Mouse (Mus musculus): Measurements from ENCODE around the gene BC048562.

The BC048562 gene

DNA sequence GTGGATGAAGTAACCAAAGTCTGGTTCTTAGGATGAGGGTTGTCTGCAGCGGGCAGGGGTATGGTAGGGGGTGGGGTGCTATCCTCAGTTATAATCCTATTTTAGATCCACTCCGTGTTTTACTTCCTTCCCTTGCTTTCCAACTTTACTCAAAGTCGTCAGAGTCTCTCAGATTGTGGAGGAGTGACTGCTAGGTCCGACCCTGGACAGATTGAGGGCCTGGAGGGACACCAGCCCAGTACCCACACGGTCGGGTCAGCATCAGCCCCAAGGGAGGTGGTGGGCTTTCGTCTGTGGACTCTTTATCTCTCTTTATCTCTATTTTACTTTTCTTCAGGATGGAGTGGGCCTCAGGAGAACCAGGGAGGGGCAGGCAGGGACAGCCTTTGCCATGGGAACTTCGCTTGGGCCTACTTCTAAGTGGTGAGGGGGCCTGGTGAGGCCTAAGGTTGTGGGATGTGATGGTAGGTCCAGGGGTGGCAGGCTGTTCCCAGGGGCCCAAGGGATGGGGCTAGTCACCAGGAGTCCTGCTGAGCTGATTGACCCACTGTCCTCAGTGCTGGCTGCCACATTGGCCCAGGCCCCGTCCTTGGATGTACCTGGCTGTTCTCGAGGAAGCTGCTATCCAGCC lies 43.6 kb downstream of the BC048562 start, which contains the start of gene Lamb2:
Lamb2 (plus strand) TSS at position 16 of the 631 bp plus-strand sequence.
- no peak for DNase-seq (ENCODE audit: low spot score in 2 of 2)

- no peak for DNase-seq (ENCODE audit: low spot score in 2 of 2)
These were observed 44.7 kb downstream of the BC048562 start for GRCm38 (mm10) chr9:108480813-108481519.

GRCm38 (mm10) chr9:108481520-108482210 lies 45.4 kb downstream of the BC048562 start:
- no peak for DNase-seq (ENCODE audit: low spot score in 2 of 2)

- no peak for DNase-seq (ENCODE audit: low spot score in 2 of 2)
These were observed 46.9 kb downstream of the BC048562 start for GRCm38 (mm10) chr9:108483051-108483790.

DNA sequence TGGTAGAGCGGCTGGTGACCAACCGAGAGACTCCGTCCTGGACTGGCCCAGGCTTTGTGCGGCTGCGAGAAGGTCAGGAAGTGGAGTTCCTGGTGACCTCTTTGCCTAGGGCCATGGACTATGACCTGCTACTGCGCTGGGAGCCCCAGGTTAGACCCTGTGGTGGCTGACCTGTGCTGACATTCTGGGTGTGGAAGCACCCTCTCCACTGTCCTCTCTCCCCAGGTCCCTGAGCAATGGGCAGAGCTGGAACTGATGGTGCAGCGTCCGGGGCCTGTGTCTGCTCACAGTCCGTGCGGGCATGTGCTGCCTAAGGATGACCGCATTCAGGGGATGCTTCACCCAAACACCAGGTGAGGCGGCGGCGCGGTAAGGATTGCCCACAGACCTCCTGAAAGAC lies 47.7 kb downstream of the BC048562 start:
- no peak for DNase-seq (ENCODE audit: low spot score in 2 of 2)

- DNase-seq (ENCODE audit: low spot score in 2 of 2), result no peak
These were observed 49.1 kb downstream of the BC048562 start for GRCm38 (mm10) chr9:108485301-108485875.

- DNase-seq (ENCODE audit: low spot score in 2 of 2), result no peak
These were observed 50.8 kb downstream of the BC048562 start for GRCm38 (mm10) chr9:108486973-108487530.

GRCm38 (mm10) chr9:108488403-108488802 lies 52.1 kb downstream of the BC048562 start:
- DNase-seq (ENCODE audit: low spot score in 2 of 2), result no peak

DNA sequence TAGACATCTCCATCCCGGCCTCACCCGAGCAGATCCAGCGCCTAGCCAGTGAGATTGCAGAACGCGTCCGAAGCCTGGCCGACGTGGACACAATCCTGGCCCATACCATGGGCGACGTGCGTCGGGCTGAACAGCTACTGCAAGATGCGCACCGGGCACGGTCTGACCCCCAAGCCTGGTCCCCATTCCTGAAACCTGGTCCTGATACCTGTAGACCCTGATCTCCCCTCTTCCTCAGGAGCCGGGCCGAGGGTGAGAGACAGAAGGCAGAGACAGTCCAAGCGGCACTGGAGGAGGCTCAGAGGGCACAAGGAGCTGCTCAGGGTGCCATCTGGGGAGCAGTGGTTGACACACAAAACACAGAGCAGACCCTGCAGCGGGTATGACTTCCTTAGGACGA lies 52.9 kb downstream of the BC048562 start:
- DNase-seq (ENCODE audit: low spot score in 2 of 2), result no peak

- DNase-seq (ENCODE audit: low spot score in 2 of 2), result no peak
These were observed 53.6 kb downstream of the BC048562 start for GRCm38 (mm10) chr9:108489702-108490558.

GRCm38 (mm10) chr9:108490559-108491285 lies 54.4 kb downstream of the BC048562 start, which contains the start of gene Usp19:
TSS of gene Usp19 (plus strand) at chr9:108490602.
- peak; percentile 80 to 89 for DNase-seq (ENCODE audit: low spot score in 2 of 2)

DNA sequence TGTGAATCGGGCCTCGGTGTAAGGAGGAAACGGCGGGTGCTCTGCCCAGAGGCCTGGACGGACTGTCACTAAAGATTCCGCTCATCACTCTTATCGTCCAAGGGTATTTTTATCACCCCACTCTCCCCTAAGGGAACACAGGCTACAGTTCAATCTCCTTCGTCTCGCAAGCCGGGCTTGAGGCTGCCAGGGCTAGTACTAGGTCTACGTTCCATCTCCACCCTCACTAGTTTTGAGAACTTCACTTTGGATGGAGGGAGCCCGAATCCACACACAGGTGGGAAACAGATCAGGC lies 55.0 kb downstream of the BC048562 start:
- DNase-seq (ENCODE audit: low spot score in 2 of 2), result no peak

DNA sequence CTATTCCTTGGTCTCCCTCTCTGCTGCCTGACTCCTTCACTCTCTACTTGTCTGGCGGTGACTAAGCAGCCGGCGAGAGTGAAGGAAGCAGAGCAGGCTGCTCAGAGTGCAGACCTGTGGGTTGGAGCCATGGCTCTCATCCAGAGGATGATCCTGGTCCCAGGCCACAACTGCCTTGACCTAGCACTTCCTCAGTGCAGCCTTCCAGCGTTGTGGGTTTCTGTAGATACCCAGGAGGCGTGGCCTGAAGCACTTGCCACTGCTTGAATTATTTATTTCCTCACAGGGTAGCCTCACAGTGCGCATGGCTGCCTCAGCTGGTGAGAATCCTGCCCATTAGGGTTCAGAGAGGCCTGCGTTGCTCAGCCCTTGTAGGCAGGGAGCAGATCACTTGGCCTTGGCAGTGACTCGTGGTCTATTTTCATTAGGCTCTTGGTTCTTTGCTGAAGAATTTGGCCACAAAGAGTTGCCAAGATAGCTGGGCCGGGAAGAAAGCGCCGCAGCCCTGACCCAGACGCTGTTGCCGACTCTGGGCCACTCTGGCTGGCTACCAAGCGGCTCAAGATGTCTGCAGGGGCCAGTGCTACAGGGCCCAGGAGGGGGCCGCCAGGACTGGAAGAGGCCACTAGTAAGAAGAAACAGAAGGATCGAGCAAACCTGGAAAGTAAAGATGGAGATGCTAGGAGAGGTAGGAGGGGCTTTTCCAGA lies 55.9 kb downstream of the BC048562 start:
- no peak for DNase-seq (ENCODE audit: low spot score in 2 of 2)

- no peak for DNase-seq (ENCODE audit: low spot score in 2 of 2)
These were observed 57.0 kb downstream of the BC048562 start for GRCm38 (mm10) chr9:108493246-108493645.

DNA sequence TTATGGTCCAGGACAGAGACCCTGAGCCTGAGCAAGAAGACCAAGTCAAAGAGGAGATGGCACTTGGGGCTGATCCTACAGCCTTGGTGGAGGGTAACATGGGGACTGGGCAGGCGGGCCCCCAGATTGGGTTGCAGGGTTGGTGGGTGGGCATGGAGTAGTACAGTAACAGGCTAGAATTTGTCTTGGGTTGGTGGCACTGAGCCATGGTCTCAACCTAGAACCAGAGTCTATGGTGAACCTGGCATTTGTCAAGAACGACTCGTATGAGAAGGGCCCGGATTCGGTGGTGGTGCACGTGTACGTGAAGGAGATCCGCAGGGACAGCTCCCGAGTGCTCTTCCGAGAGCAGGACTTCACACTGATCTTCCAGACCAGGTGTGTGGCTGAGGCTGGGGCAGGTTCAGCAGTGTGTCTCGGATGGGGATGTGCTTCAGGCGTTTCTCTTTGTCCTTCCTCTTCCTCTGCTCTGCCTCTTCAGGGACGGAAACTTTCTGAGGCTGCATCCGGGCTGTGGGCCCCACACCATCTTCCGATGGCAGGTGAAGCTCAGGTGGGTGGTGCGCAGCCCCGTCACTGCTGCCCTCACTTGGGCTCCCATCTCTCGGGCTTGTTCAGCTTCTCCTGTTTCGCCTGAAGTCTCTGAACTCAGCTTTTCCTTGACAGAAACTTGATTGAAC lies 58.0 kb downstream of the BC048562 start:
- DNase-seq (ENCODE audit: low spot score in 2 of 2), result no peak

- DNase-seq (ENCODE audit: low spot score in 2 of 2), result no peak
These were observed 58.6 kb downstream of the BC048562 start for GRCm38 (mm10) chr9:108494905-108495304.

Data from frontal cortex, postnatal 25 days (tissue).